Mouse (Mus musculus): Measurements from ENCODE around the gene Olfr435. TPM values are rescaled to one million over a fixed set of nuclear protein-coding genes. Genes with fewer than 3 reads are reported as not detected.

Gene Olfr435
- polyA plus RNA-seq (2014; fragmentation: Nextera tagmentation; extraction: Ambion mirVana) = not detected in 2 replicates

DNA sequence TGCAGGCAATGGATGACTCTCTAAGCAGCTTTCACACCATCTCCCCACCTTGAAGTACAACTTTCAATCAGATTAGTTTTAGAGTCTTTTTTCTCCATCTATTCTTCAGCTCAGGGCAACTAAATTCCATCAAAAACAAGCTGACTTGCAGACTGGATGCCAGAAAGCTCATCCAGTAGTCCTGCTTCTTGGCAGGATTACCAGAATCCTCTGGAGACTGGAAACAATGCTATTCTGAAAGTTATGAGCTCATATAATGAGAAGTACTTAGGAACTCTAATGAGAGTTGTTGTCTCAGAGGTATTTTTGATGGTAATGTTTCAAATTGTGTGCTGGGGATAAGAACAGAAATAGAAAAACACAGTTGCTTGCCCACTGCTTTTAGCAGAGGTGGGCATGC is at the start of gene Olfr435:
Gene Olfr435 (plus strand): TSS at position 366 of the 400 bp plus-strand sequence.
- Histone ChIP-seq H3K27ac (ENCODE audit: low read depth, low read length) (no peak within 1 kb of the TSS), H3K4me1 (ENCODE audit: control insufficient read depth, insufficient read depth, low read length) (no peaks in the 10 kb centered on the region), H3K9me3 (ENCODE audit: control insufficient read depth, low read length) (no peaks in the 10 kb centered on the region), H3K4me2 (ENCODE audit: low read depth, low read length) (no peak within 1 kb of the TSS), H3K4me3 (ENCODE audit: low read depth, low read length) (no peak within 1 kb of the TSS), H3K27me3 (ENCODE audit: control insufficient read depth, insufficient read depth, low read length) (no peaks in the 10 kb centered on the region), H3K9ac (replicated peaks; ENCODE audit: low read depth, low read length) (no peak within 1 kb of the TSS), H3K36me3 (ENCODE audit: control insufficient read depth, insufficient read depth, low read length) (no peaks in the 10 kb centered on the region)
- no peak for ATAC-seq (ENCODE audit: low read depth)

DNA sequence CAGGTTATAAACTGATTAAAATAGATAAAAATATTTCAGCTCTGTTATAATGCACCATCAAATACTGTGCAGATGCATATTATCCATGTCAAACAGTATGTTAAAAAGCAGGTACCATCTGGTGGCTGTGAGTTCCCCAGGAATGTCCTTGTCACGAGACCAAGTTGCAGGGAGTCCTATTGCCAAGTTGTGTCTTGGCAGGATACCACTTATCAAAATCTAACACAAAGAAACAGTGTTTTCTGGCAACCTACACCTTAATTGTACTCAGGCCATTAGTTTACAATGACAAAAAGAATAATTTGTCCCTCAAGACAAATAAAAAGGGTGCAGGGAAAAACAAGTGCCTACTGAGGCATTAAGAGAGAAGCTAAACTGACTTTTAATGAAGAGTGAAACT is 37.4 kb upstream of the Olfr435 start:
- Histone ChIP-seq H3K36me3 (ENCODE audit: control insufficient read depth, insufficient read depth, low read length) (no peaks in the 10 kb centered on the region), H3K27ac (ENCODE audit: low read depth, low read length) (no peak overlapping the region), H3K4me1 (ENCODE audit: control insufficient read depth, insufficient read depth, low read length) (no peaks in the 10 kb centered on the region), H3K4me3 (ENCODE audit: low read depth, low read length) (no peak overlapping the region), H3K9ac (replicated peaks; ENCODE audit: low read depth, low read length) (no peak overlapping the region), H3K9me3 (ENCODE audit: control insufficient read depth, low read length) (no peaks in the 10 kb centered on the region), H3K27me3 (ENCODE audit: control insufficient read depth, insufficient read depth, low read length) (no peaks in the 10 kb centered on the region), H3K4me2 (ENCODE audit: low read depth, low read length) (no peak overlapping the region)
- WGBS = 64% methylated on average over 1 of the region's 1 CpGs
- no peak for ATAC-seq (ENCODE audit: low read depth)

DNA sequence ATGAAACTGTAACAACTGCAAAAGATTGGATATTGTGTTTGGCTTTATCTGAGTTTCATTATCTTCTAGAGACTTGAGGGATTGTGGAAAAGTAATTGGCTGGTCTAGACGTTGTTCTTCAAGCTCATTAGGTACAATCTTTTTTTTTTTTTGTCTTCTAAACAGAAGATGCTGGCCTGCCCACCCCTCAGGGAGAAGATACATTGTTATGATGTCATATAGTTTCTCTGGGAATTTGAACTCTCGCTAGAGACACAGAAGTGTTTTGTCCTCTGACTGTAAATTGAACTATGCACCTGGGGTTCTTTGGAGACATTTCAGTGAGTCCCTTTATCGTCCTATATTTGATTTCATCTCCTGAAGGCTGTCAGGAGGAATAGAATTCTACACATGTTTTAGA is 34.0 kb upstream of the Olfr435 start, which contains the start of gene Olfr437:
Gene Olfr437 (plus strand): TSS at position 301 of the 400 bp plus-strand sequence.
- no peaks in the 10 kb centered on the region for H3K9me3 ChIP-seq (ENCODE audit: control insufficient read depth, low read length)
- WGBS = 56% methylated on average over 3 of the region's 3 CpGs
- ATAC-seq (ENCODE audit: low read depth) = no peak

DNA sequence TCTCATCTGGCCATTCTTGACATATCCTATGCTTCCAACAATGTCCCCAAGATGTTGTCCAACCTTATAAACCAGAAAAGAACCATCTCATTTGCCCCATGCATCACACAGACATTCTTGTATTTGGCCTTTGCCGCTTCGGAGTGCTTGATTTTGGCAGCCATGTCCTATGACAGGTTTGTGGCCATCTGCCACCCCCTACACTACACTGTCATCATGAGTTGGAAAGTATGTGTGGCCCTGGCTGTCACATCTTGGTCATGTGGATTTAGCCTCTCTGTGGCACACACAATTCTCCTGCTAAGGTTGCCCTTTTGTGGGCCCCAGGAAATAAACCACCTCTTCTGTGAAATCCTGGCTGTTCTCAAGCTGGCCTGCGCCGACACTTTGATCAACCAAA is 29.7 kb upstream of the Olfr435 start:
- no peaks in the 10 kb centered on the region for H3K4me1 ChIP-seq (ENCODE audit: control insufficient read depth, insufficient read depth, low read length)
- no peak overlapping the region for H3K27ac ChIP-seq (ENCODE audit: low read depth, low read length)
- no peak overlapping the region for H3K4me3 ChIP-seq (ENCODE audit: low read depth, low read length)
- no peak overlapping the region for H3K4me2 ChIP-seq (ENCODE audit: low read depth, low read length)
- WGBS = 98% methylated on average over 4 of the region's 4 CpGs
- no peaks in the 10 kb centered on the region for H3K36me3 ChIP-seq (ENCODE audit: control insufficient read depth, insufficient read depth, low read length)
- no peaks in the 10 kb centered on the region for H3K9me3 ChIP-seq (ENCODE audit: control insufficient read depth, low read length)
- no peak for ATAC-seq (ENCODE audit: low read depth)
- no peak overlapping the region for H3K9ac ChIP-seq (replicated peaks; ENCODE audit: low read depth, low read length)
- H3K27me3 ChIP-seq (ENCODE audit: control insufficient read depth, insufficient read depth, low read length) = no peaks in the 10 kb centered on the region

More for the DNA sequence above, 34.0 kb upstream of the Olfr435 start, which contains the start of gene Olfr437:
- Histone ChIP-seq H3K36me3 (ENCODE audit: control insufficient read depth, insufficient read depth, low read length) (no peaks in the 10 kb centered on the region), H3K4me1 (ENCODE audit: control insufficient read depth, insufficient read depth, low read length) (no peaks in the 10 kb centered on the region), H3K9ac (replicated peaks; ENCODE audit: low read depth, low read length) (no peak within 1 kb of the TSS), H3K27me3 (ENCODE audit: control insufficient read depth, insufficient read depth, low read length) (no peaks in the 10 kb centered on the region), H3K4me2 (ENCODE audit: low read depth, low read length) (no peak within 1 kb of the TSS), H3K4me3 (ENCODE audit: low read depth, low read length) (no peak within 1 kb of the TSS), H3K27ac (ENCODE audit: low read depth, low read length) (no peak within 1 kb of the TSS)

DNA sequence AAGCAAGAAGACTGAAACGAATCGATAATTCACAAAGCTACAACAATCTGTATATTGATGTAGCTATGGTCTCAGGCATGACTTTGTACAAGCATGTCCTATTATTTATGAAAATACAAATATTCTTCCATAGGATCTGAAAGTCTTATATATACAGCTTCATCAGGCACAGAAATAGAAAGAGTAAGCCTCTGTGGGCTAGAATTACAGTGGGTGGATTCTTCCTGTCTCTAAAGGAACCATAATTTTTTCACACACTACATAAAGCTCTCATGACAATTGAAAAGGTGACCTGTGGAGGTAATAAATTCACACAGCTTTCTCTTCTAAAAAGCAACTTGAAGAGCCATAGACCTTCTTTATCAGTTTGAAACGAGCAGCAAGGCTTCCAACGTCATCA is 25.1 kb upstream of the Olfr435 start, which contains the start of gene Olfr13:
Gene Olfr13 (plus strand): TSS at position 301 of the 400 bp plus-strand sequence.
- Histone ChIP-seq H3K9ac (replicated peaks; ENCODE audit: low read depth, low read length) (no peak within 1 kb of the TSS), H3K4me3 (ENCODE audit: low read depth, low read length) (no peak within 1 kb of the TSS), H3K27me3 (ENCODE audit: control insufficient read depth, insufficient read depth, low read length) (no peaks in the 10 kb centered on the region), H3K9me3 (ENCODE audit: control insufficient read depth, low read length) (no peaks in the 10 kb centered on the region), H3K4me1 (ENCODE audit: control insufficient read depth, insufficient read depth, low read length) (no peaks in the 10 kb centered on the region), H3K27ac (ENCODE audit: low read depth, low read length) (no peak within 1 kb of the TSS), H3K36me3 (ENCODE audit: control insufficient read depth, insufficient read depth, low read length) (no peaks in the 10 kb centered on the region), H3K4me2 (ENCODE audit: low read depth, low read length) (no peak within 1 kb of the TSS)
- ATAC-seq (ENCODE audit: low read depth) = no peak
- WGBS = 71% methylated on average over 4 of the region's 4 CpGs

DNA sequence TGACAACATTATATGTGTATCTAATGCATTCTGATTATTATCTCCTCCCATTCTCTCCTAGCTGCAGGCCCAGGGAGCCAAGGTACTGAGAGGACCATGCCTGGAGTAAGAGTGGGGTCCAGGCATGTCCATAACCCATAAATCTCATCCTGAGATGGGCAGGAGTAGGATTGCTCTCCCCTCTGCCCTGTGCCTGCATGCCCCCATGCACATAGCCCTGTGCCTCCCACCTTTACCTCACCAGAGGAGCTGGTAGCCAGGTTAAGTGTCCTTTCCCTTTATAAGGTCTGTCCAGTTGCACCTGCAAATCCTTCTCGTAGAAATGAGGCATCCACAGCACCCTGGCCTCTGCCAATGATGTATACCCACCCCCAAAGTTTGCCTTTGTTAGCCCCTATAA is 18.8 kb upstream of the Olfr435 start:
- Histone ChIP-seq H3K36me3 (ENCODE audit: control insufficient read depth, insufficient read depth, low read length) (no peaks in the 10 kb centered on the region), H3K4me1 (ENCODE audit: control insufficient read depth, insufficient read depth, low read length) (no peaks in the 10 kb centered on the region), H3K27me3 (ENCODE audit: control insufficient read depth, insufficient read depth, low read length) (no peaks in the 10 kb centered on the region), H3K9me3 (ENCODE audit: control insufficient read depth, low read length) (no peaks in the 10 kb centered on the region), H3K4me2 (ENCODE audit: low read depth, low read length) (no peak overlapping the region), H3K4me3 (ENCODE audit: low read depth, low read length) (no peak overlapping the region), H3K27ac (ENCODE audit: low read depth, low read length) (no peak overlapping the region), H3K9ac (replicated peaks; ENCODE audit: low read depth, low read length) (no peak overlapping the region)
- WGBS = 67% methylated on average over 1 of the region's 1 CpGs
- ATAC-seq (ENCODE audit: low read depth) = 0 out of 2 replicates have a peak, but pooled peaks have one; percentile 26

DNA sequence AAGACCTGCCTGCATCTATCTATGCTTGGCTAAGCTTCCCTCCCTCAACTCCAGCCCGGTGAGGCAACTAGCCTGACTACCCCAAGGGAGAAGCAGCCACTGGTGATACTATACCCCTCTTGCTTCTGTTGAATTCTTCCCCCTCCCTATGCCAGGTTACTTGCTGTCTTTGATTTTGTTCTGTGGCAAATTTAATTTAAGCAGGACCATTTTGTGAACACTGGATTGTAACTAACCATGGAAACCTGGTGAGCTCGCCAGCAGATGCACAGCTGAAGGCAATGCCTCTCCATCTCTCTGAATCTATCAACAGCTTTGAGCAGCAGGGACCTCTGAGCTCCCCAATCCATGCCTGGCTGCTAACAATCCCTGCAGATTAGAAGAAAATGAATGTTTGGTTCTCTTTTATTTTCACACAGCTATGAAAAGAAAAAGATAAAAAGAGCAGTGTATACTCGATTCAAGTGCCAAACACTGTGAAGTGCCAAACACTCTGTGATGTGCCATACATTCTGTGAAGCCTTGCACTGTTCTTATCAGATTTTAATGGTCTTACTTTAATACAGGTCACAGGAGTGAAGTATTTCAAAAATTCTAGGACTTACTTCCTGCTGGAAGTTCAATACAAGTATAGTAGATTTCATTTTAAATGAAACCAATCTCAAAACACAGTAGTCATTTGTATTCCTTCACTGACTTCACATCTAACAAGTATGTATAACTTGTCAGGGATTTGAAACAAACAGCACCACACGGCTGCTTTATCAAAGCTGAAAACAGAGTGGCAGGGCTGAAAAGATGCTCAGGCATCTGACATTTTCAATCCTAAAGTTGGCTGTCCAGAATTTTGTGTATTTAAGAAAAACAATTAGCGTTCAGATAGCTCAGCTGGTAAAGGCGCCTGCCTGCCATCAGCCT is 18.1 kb upstream of the Olfr435 start:
- ATAC-seq (ENCODE audit: low read depth) = peak; percentile 39; the same call in 1 of the 2 replicates
- H3K4me1 ChIP-seq (ENCODE audit: control insufficient read depth, insufficient read depth, low read length) = no peaks in the 10 kb centered on the region
- no peak overlapping the region for H3K4me2 ChIP-seq (ENCODE audit: low read depth, low read length)
- H3K36me3 ChIP-seq (ENCODE audit: control insufficient read depth, insufficient read depth, low read length) = no peaks in the 10 kb centered on the region
- WGBS = 58% methylated on average over 6 of the region's 6 CpGs
- H3K9me3 ChIP-seq (ENCODE audit: control insufficient read depth, low read length) = no peaks in the 10 kb centered on the region
- H3K9ac ChIP-seq (replicated peaks; ENCODE audit: low read depth, low read length) = no peak overlapping the region
- no peaks in the 10 kb centered on the region for H3K27me3 ChIP-seq (ENCODE audit: control insufficient read depth, insufficient read depth, low read length)
- H3K4me3 ChIP-seq (ENCODE audit: low read depth, low read length) = no peak overlapping the region
- H3K27ac ChIP-seq (ENCODE audit: low read depth, low read length) = no peak overlapping the region

DNA sequence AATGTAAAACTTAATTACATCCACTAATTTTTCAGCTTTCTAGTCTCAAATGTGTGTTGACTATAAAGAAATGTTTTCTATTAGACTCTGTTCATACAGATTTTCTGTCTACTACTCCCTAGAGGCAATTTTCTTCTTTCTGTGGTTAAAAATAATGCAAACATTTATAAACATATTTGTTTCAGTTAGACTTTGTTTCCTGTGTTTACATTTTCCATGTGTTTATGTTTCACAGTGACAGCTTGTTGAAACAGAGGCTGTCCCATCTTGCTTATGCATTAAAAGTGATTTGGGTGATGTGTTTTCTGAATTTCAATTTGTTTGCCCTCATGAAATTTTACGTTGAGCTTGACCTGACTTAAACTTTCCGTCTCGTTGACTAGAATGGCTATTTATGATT is 6.0 kb upstream of the Olfr435 start:
- H3K27ac ChIP-seq (ENCODE audit: low read depth, low read length) = no peak overlapping the region
- no peaks in the 10 kb centered on the region for H3K9me3 ChIP-seq (ENCODE audit: control insufficient read depth, low read length)
- H3K36me3 ChIP-seq (ENCODE audit: control insufficient read depth, insufficient read depth, low read length) = no peaks in the 10 kb centered on the region
- no peaks in the 10 kb centered on the region for H3K4me1 ChIP-seq (ENCODE audit: control insufficient read depth, insufficient read depth, low read length)
- no peaks in the 10 kb centered on the region for H3K27me3 ChIP-seq (ENCODE audit: control insufficient read depth, insufficient read depth, low read length)
- no peak overlapping the region for H3K4me3 ChIP-seq (ENCODE audit: low read depth, low read length)
- WGBS = 83% methylated on average over 3 of the region's 3 CpGs
- H3K4me2 ChIP-seq (ENCODE audit: low read depth, low read length) = no peak overlapping the region
- H3K9ac ChIP-seq (replicated peaks; ENCODE audit: low read depth, low read length) = no peak overlapping the region
- no peak for ATAC-seq (ENCODE audit: low read depth)

DNA sequence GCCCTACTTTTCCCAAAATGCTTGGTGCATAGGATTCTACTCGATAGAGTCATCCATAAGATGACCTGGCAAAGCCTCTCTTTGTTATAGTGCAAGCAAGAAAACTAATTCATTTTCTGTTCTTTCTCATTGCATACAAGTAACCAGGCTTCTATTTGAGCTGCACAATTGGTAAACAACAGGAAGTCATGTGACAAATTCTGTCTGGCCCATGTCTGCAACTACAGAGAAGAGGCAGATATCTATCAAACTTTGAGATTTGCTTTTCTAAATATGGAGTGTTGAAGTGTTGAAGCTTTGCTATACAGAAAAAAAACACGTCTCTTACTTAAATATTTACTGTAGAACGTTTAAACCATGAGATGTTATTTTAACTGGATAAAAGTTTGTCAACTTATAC is 1.1 kb downstream of the Olfr435 start:
- WGBS = 84% methylated on average over 3 of the region's 3 CpGs
- no peak overlapping the region for H3K9ac ChIP-seq (replicated peaks; ENCODE audit: low read depth, low read length)
- no peak overlapping the region for H3K27ac ChIP-seq (ENCODE audit: low read depth, low read length)
- H3K4me1 ChIP-seq (ENCODE audit: control insufficient read depth, insufficient read depth, low read length) = no peaks in the 10 kb centered on the region
- no peak overlapping the region for H3K4me2 ChIP-seq (ENCODE audit: low read depth, low read length)
- no peaks in the 10 kb centered on the region for H3K36me3 ChIP-seq (ENCODE audit: control insufficient read depth, insufficient read depth, low read length)
- H3K4me3 ChIP-seq (ENCODE audit: low read depth, low read length) = no peak overlapping the region
- ATAC-seq (ENCODE audit: low read depth) = no peak
- no peaks in the 10 kb centered on the region for H3K27me3 ChIP-seq (ENCODE audit: control insufficient read depth, insufficient read depth, low read length)
- H3K9me3 ChIP-seq (ENCODE audit: control insufficient read depth, low read length) = no peaks in the 10 kb centered on the region
